Mouse (Mus musculus) liver, adult 2 months (tissue): ENCODE results near the gene Gm10272.

Experiments used
- CTCF ChIP-seq: fragments of 200-500 bp; IDR thresholded peaks from 2 replicates; pipeline ENCODE4 v1.5.1; 2011; ENCODE audit warnings: low read depth, low read length, control low read depth
- POLR2A ChIP-seq: fragments of 200-500 bp; IDR thresholded peaks from 2 replicates; pipeline ENCODE4 v1.6.1; 2011; ENCODE audit warnings: low read length, control low read depth; ENCODE audit not compliant: insufficient read depth; ENCODE audit errors: extremely low read depth

- TF ChIP-seq POLR2A (no peak), CTCF (peak; percentile 25; the same call in 1 of the 2 replicates)
These were observed 18.4 kb downstream of the Gm10272 start for GRCm38 (mm10) chr10:77724855-77725254.
